Mouse (Mus musculus) granulocyte monocyte progenitor cell, adult 5-6 weeks (primary cell): ENCODE measurements around the gene Bank1. TPM values are rescaled to one million over a fixed set of nuclear protein-coding genes. Genes with fewer than 3 reads are reported as not detected.
A peak's percentile ranks its signal among the peaks of the same experiment; 100 is the strongest.

Experiments used
- ATAC-seq: replicated peaks from 2 replicates; pipeline ENCODE4 v1.8.0; 2016; ENCODE audit warnings: mild to moderate bottlenecking, moderate TSS enrichment, inconsistent platforms; ENCODE audit not compliant: poor library complexity, severe bottlenecking
- total RNA-seq, 2 experiments: library from RNA; stranded (forward) in 1 of 2; stranded (reverse) in 1 of 2; fragments of 200-712, 200-1000 nt in 1 of 2; fragments of >200 nt in 1 of 2; fragmentation: Nextera tagmentation in 1 of 2; gene quantifications; 2 replicates each; pipeline ENCODE4 v1.2.3; 2014 to 2017

Gene Bank1
- total RNA-seq, 2 experiments from 2014 or later, result 0.26 TPM; not detected in 1

DNA sequence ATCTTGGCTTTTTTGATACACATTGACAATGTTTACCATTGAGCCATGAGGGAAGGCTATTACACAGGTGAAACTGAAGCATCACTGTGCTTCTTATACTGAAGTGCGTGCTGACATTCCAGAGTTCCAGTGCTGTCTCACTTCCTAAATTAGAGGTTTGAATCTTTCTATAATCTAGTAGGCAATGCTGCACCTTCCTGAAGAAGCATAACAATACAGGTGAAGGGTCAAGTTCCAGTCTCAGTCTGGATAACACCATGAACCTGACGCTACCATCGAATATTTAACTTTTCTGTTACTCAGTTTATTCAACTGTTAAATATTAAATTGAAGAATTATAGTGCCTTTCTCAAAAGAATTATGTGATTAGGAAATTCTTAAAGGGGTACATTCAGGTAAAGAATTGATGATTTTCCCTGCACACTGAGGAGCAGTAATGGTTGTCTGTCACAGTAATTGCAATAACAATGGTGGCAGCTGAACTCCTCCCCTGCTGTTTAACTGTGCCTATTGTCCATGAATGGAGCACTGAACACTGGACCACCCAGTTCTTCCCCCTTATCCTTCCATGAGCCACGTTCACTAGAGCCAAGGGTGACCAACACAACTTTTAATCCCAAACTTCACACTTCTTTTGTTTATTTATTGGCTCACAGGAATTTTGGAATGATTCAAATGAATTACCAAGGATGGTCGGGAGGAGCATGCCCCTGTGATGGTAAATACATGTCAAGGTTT, 210.2 kb downstream of the Bank1 start:
- ATAC-seq, result no peak

DNA sequence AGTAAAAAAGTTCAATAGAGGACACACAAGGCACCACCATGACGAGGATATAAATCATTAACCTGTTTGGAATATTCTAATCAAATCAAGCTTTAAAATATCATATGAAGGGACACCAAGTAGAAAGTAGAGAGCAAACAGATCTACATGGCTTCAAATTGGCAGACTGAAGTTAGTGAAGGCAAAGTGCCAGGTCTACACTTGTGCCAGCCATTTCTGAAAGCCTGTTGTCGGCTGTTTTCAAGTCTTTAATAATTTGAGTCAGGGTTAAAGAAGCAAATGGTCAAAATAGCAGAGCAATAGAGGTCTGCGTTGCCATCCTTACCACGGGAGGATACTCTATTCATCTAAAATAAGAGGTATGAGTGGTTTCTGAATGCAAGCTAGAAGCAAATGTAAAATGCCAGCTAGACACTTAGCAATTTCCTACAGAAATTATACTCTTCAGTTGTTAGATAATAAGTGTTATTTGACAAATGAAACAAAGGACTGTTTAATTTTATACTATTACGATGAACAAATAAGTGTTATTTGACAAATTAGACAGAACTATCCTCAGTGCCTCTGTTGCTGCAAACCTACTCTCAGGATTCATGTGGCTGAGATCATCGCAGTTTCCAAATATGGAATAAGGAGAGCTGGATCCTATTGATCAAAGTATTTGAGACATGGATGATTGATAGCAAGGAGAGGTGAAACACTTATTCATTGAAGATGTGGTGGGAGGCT, 216.3 kb downstream of the Bank1 start:
- ATAC-seq, result no peak

DNA sequence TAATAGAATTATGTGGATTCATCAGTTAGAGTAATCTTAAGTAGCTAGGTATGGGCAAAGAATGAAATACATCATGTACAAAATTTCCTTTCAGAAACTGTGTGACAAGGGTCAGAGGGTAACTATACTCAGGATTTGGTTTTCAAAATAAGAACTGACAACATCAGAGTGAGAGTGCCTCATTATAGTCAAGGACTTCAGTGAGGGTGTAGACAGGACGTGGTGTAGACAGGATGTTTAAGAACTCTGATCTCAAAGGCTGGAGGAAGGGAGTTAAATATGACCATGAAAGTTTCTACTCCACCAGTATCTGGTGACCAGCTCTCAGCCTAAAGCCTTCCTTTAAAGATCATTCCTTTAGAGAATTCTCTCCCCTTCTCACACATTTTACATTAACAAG, 219.4 kb downstream of the Bank1 start:
- no peak for ATAC-seq

DNA sequence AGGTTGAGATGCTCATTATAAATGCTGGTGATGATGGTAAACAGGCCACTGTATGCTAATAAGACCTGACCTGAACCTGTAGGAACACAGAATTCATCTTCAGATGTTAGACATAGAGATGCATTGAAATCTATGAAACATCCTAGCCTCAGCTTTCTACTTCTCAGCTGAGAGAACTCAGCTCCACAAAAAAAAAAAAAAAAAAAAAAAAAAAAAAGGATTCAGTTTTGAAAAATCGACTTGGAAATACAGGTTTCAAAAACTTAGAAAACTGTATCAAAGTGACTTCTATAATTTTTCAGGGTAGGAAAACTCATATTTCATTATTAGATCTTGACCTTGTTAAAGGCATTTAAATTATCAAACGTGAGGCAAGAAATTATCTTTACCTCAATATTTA, 222.5 kb downstream of the Bank1 start:
- ATAC-seq, result no peak

DNA sequence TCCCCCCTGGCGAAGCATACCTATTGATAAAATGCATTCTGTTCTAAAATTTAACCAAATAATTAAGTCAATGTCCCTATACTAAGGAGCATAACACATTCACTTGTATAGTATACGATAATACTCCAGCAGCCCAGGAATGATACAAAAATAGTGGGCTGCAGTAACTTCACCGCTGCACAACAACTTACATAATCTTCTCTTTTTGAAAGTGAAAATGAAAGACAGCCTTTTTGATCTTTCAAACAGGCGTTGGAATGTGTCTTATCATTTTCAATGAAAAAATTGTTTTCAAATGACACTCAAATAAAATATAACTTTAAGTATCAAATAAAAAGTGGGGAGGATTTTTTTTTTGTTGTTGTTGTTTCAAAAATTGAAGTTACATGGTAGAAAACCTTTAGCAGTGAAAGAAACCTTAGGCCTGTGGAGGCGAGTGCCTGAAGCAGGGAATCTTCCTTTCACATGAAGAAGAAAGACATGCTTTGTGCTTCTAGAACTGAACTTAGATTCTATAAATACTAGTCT, 224.8 kb downstream of the Bank1 start:
- no peak; the same call in 1 of the 2 replicates for ATAC-seq

DNA sequence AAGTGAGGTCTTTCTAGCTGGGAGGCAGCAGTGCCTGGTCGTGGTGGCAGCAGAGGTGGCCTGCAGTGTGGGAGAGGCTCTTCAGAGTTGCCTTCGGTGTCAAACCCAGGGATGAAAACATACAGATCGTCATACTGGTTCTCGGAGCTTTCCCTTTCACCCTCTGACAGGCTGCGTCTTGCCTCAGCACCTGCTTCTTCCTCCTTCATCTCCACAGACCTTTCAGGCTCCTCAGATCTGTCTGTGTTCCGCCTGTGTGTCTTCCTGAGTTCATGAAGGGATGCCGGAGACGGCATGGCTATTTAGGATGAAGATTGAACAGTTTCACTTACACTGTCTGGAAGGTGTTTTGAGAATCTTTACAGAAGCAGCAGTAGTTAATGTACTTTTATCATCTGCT, 225.6 kb downstream of the Bank1 start:
- peak; percentile 14; the same call in 1 of the 2 replicates for ATAC-seq

DNA sequence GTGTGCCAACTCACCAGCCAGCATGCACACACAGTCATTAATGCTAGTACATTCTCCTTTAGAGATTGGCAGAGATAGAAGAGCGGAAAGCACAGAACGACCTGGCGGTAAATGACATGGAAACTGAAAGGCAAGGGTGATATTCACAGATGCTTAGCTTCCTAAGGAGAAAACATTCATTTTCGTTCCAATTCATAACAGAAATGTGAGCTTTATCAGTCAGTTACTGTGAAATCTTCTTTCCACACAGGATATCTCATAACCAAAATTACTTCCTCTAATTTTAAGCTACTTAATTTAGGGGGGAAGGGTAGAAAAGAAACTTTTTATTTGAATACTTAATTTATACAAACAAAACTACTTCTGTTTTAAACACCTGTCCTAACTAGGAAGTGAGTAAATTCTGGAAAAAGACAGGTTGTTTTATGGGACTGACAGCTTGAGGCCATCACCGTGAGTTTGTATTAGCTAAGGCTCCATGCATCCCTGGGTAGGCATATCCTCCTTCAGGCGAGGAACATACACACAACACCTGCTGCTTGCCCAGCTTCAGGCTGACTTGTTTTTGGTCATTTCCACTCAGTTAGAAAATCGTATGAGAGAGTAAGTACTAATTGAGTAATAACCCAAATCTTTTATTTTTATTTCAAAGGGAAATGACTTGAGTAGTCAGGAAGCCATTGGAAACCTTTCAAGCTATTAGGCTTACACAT, 238.8 kb downstream of the Bank1 start:
- peak; percentile 67 for ATAC-seq

DNA sequence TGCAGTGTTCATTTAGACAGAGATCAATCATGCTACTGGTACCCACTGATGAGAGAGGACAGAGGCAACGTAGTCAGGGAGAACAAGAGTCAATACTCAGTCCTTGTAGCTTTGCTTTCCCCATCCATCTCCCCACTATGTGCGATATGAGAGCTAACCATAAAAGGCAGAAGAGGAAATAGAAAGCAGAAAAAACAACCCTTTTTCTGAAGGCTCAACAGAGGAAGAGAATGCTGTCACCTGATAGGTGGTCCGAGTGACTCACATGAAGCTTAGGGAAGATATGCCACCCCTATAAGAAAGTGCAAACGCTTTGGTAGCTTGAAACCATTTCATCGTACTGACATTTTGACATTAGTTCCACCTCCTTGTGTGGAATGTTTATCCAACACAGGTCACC, 239.4 kb downstream of the Bank1 start:
- ATAC-seq, result peak; percentile 76

DNA sequence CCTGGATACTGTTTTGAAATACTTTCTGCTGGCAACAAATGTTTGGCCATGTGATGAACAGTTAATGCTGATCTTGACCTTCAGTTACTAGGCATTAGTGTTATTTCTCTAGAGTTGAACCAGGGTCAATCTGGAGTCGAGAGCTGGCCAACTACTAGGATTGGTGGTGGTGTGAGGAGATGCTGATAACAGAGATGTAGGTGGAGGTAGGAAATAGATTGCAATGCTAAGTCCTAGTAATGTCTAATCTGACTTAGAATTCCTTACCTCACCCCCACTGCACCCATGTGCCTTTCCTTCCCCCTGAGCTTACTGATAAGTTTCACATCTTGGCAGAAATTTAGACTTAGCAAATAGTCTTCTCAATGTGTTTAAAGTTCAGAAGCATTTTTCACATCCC, 240.8 kb downstream of the Bank1 start:
- no peak for ATAC-seq

DNA sequence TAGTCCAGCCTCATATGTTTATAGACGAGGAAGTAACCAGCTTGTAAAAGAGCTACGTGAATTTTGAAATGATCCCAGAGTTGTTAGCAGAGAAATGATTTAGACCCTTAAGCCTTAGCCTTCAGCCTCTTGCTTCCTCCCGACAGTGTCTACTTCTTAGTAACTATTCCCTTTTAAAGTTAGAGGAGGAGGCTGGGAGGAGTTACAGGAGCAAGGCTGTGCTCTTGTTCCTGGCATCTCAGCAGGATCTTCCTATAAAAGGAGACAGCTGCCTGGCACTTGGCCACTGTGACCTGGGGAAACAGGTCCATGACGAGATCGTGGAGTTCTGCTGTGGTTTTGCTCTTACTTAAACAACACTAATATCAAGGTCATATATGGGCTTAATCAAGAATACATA, 241.8 kb downstream of the Bank1 start:
- no peak for ATAC-seq

DNA sequence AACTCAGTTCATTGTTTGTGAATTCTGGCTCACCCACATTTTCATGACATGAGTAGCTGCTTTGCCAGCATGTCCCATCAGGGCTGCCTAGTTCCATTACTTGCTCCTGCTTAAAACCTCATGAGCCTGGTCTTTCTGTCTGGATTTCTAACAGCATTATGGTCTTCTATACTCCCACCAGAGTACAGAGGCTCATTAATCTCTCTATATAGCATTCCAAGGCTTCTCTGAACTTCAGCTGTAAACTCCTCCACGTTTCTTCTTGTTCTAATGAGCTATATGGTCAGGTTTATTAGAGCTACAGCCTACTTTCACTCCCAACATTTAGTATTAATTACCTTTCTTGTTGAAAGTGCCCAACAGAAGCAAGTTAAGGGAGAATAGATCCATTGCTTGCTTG, 244.6 kb downstream of the Bank1 start:
- no peak for ATAC-seq

DNA sequence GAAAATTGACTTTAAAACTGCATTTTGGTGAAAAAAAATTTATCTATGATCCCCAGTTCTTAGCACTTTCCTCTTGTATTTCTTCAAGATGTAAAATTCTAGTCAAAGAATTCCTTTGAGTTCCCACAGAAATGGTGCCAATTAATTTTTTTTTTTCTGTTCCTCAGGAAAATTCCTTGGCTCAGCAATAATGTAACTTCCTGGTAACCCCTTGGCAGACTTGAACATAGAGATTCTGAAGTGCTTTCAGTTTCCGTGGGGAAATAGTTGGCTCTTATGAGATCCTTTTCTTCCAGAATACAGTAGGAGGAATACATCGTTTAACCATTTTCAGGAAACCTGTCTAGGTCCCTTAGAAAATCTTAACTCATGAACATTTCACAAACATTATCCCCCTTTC, 247.3 kb downstream of the Bank1 start:
- ATAC-seq, result no peak

DNA sequence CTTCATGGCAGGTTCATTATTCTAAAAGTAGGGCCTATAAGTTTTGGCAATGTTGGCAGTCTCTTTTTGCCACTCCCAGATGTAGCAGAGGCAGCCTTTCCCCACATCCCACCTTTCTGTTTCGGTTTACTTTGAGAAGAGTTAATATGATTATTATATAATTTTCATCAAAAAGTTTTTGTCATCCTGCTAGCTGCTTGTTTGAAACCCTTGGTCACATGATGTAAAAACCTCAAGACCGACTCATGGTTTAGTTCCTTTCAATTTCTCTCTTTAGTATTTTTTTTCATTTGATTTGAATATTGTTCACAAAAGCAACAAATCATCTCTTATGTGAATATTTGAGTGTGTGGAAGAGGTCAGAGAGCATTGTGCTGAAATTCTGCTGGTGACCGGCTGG, 255.5 kb downstream of the Bank1 start:
- ATAC-seq, result no peak

DNA sequence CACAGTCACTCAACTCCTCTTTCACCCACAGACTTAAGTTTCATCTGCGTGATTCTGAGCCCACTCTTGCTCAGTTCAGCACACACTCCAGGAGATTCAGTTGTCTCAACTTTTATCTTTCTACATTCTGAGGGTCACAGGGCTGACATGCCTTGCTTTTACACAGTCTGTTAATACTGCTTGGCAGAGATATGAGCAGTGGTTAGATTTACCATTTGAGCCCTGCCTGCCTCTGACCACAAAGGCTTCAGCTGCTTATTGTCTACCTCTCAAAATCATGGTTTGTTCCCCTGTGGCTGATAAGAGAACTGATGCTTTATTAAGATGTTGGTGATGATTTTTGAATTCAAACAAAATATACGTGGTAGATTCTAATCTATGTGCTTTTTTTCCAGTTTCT, 264.0 kb downstream of the Bank1 start:
- ATAC-seq, result peak; percentile 30; the same call in 1 of the 2 replicates

DNA sequence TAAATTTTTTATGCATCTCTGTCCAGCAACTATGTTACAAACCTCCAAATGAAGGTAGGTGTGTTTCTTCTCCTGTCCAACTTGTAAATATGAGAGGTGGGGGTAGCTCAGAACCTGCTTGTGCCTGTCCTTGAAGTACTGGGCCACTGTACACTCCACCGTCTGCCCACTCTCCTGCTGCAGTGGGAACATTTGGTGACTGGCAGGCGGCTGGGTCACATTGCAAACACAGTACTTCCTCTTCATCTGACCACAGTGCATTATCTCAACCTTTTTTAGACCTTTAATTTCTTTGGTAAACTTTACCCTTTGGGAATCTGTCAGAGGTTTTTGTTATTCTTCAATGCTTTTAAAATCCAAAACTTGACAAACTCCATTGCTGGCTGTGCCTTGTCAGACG, 275.2 kb downstream of the Bank1 start:
- peak; percentile 71 for ATAC-seq

DNA sequence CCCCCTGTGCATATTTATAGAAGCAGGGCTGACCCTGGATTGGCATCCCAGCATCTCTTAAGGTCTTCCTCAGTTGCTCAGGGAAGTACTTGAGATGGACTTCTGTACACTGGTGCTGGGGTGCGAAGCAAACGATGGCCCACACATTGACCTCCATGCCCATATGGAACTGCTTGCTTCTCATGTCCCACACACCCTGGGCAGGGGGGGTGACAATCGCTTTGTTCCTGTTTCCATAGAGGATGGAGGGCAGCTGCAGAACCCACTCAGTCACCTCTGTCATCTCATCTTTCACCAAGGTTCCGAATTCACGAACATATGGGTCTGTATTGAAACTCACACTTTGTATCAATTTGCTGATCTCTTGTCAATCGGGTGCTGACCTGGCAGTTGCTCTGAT, 275.7 kb downstream of the Bank1 start:
- peak; percentile 63; the same call in 1 of the 2 replicates for ATAC-seq

DNA sequence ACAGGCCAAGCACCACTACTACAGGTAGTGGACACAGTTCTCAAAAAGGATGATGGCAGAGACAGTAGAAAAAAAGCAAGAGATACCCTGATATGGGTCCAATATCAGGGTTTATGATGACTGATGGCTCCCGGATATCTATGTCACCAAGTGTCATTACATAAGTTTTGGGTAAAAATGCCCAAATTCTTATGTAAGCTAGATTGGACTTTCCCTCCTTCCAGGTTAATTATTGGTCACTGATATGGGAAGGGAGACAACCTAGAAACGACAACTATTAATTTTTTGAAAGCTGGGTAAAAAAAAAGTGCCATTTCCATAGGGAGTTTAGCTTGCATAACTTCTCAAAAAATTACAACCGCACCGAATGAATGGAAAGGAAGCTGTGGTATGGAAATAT, 277.8 kb downstream of the Bank1 start:
- no peak for ATAC-seq

DNA sequence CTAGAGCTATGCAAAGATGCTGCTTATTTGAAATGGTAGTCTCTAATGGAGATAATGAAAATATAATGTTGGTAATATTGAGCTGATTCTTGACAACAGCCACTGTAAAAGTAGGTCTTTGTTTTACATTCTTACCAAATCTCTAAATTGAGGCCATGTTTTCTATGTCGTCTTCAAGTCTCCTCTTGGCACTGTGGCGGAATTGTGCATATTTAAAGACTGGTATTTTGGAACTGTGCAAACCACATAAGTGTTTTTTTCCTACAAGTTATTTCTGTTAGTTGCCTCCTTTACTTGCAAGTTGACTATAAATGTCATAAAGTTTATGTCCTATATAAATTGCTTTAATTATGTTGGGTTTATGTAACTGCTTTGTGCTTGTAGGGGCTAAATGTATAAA, 280.5 kb downstream of the Bank1 start:
- ATAC-seq, result no peak

DNA sequence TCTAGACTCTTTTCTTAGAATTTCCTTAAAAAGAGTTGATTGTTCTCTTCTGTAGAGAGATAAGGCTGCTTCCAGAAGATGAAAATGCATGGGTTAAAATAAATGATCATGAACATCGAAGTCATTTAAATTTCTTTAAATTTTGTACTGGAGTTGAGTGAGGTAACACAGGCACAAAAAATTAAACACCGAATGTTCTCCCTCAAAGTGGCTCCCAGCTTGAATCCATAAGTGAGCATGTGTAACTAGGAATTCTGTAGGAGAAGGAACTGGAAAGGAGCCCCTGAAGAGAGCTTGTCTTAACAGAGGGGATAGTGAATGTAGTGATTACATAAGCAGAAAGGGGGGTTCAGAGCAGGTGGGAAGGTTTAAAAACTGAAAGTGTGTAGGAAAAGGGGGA, 285.8 kb downstream of the Bank1 start:
- ATAC-seq, result no peak

DNA sequence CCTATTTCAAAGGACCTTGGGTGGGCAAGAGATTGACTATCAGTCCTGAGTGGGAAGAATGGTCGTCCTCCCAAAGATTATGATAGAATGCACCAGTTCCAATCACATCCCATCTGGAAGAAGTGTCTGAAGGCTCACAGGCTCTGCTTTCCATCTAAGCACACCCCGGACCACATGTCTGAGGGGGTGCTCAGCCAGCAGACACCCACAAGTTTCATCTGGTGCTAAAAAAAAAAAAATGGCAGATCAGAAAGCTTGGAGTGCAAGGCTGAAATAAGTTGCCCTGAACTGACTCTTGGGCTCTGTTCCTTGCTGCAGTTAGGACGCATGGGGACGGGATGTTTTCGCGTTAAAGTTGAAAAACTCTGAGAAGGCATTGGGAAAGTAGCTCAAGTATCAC, 286.4 kb downstream of the Bank1 start:
- ATAC-seq, result no peak

DNA sequence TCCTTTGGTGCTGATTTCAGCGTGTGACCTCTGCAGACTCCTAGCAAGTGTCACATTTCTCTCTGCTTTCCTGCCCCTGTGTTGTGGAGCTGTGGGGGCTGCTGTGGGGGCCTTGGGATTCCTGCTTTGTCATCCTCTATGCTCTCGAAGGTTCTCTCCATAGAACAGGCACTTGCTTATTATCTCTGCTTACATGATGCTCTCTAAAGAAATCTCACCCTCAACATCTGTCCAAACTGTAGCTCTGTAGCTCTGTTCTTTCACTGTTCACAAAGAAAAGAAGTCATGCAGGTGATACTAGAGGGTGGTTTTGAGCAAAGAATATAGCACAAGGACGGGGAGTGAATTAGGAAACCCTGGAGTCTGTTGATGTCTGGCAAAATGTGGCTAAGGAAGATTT, 288.6 kb downstream of the Bank1 start:
- no peak for ATAC-seq
